Mouse (Mus musculus) heart, adult 18-20 months (tissue): ENCODE results near the gene Mapk8. TPM values are rescaled to one million over a fixed set of nuclear protein-coding genes. Genes with fewer than 3 reads are reported as not detected.

Experiments used
- DNase-seq, 2 experiments: peaks; one replicate each; pipeline ENCODE4 v3.0.0; 2021 to 2022; ENCODE audit warnings: mixed read lengths in 1 of 2
- total RNA-seq, 2 experiments: library from RNA; stranded (reverse); gene quantifications; 2 replicates each; pipeline ENCODE4 v1.2.3; 2021

Gene Mapk8
- total RNA-seq, 2 experiments from 2014 or later: 23.3 to 30.8 TPM

DNA sequence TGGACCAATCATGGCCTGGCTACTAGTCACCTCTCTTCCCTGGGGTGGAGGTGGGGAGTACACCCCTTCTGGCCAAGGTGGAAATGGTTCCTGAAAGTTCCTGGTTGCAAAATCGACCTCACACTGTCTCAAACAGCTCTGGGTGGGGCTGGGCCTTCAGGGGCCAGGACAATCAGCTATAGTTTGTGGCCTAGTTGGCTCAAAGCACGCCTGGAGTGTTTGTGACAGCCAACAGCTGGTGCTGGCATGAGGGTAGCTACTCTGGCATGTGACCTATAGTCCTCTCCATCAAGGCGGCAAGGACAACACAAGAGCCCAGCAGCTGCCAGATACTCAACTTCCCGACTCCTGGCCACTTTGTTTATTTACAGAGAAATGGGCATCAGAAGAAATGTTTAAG, 99.2 kb downstream of the Mapk8 start:
- DNase-seq: peak; percentile 47 to 61

DNA sequence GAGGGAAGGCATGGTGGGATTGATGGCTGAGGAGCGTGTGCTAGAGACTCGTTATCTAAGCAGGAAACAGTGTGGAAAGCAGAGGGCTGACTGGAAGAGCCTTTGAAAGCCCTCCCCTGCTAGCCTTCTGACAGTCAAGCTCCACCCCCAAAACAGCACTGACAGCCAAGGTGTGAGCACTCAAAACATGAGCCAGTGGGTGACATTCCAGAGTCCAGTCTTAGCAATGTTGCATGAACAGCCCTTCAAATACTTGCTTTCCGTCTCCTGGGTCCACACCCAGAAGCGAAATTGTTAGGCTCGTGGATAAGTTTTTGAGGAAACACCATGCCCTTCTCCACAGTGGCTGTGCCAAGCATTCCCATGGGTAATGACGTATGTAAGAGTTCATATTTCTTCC, 100.4 kb downstream of the Mapk8 start:
- no peak for DNase-seq

DNA sequence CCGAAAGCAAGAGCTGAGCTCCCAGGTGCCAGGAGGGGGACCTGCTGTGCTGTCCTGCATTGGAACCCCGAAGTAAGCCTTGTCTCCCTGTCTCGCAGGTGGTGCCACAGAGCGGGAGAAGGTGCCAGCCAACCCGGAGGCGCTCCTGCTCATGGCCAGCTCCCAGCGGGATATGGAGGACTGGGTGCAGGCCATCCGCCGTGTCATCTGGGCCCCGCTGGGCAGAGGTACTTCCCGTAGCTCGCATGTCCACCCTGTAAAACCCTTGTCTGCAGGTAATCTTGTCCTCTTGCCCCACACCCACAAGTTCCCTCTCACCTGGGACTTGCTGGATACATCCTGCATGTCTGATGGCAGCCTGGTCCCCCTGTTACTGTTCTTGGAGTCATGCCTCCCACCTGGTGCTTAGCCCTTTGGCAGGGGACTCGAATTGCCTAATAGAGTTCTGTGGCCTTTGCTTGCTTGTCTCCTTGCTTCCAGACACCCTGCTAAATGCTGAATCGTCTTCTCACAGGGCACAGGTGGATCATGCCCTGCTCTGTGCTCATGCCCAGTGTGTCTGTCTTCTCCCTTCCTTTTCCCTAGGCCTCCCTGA, 103.7 kb downstream of the Mapk8 start:
- no peak for DNase-seq

DNA sequence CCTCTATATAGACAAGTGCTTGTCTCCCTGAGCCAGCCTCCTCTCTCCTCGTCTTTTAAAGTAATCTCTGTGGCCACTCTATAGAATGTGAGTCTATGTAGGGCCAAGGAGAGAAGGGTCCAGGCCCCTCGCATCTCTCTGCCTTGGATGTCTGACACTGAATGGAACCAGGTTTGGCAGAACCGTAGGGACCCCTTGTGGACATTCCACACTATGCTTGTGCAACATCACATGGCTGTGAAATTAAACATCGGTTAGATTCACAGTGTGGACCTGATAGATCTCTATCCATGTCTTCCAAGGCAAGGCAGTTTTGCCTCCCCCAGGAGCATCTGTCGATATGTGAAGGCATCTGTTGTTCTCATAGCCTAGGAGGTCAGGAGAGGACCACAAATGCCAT, 108.3 kb downstream of the Mapk8 start:
- DNase-seq: no peak

DNA sequence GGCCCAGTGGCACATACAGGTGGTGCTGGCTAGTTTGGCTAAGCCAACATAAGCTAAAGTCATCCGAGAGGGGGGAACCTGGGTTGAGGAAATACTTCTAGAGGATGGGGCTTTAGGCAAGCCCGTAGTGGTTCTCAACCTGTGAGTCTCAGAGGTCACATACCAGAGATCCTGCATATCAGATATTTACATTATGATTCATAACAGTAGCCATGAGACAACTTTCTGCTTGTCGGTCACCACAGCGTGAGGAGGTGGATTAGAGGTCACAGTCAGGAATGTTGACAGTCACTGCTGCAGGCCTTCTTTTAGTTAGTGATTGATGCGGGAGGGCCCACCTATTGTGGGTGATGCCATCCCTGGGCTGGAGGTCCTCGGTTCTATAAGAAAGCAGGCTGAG, 111.2 kb downstream of the Mapk8 start:
- no peak for DNase-seq

DNA sequence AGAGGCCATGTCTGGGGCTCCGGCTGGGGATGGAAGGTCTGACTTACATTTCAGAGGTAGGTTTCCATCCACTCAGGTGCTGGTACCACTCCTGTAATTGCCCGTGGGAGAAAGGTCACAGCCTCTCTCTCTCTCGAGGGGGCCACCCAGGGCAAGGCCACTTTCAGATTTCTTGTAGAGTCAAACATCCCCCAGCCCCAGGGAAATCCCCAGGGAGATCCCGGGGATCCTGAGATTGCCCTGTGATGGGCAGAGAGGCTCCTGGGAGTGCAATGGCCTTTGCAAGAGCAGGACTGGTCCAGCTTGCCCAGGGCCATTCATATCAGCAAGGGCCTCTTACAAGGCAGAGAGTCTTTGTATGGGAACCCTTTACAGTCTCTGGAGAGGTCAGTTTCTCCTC, 112.6 kb downstream of the Mapk8 start:
- no peak for DNase-seq

DNA sequence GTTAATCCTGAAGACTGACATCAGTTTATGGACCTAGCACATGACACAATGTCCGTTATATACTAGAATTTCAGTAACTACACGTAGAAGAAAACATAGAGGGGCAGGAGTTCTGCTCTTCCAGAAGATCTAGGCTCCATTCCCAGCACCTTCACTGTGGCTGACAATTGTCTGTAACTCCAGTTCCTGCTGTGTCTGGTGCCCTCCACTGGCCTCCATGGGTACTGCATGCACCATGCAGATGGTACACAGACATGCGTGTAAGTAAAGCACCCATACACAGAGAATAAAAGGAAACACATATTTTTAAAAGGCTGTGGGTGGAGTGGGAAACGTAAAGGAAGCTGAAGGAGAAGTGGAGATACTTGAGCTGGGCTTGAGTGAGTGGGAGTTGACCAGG, 113.1 kb downstream of the Mapk8 start:
- DNase-seq: no peak

DNA sequence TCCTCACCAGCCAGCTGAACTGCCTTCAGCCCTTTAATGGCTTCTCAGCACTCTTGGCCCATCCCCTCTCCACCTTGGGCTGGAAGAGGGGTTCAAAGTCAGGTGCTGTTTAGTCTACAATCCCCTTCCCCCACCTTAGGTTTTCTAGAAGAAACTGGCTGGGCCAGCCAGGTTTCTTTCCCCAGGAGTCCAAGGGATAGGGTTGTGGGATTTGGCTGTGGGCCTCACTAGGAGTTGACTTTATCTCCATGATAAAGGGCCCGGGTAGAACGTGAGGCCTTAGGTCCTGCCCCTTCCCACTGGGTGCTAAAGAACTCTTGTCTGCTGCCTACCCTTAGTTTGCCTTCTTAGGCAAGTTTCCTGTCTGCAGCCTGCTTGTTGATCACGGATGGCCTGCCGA, 115.3 kb downstream of the Mapk8 start:
- no peak for DNase-seq

DNA sequence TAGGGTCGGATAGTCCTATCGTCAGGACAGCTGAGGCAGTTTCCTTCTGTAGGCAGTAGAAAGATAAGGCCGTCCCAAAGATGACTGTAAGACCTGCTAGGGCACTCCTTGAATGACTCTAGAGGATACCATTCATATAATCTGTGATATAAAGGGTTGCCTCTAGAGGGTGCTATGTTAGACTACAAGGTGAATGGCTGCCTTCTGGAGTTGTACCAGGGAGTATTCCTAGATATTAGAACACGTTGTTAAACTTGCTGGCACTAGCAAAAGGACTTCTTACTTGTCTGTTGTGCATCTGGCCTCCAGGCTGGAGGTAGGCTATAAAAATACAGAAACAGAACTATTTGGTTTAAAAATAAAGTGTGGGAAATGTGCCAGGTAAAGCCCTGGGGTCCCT, 116.0 kb downstream of the Mapk8 start:
- DNase-seq: no peak

DNA sequence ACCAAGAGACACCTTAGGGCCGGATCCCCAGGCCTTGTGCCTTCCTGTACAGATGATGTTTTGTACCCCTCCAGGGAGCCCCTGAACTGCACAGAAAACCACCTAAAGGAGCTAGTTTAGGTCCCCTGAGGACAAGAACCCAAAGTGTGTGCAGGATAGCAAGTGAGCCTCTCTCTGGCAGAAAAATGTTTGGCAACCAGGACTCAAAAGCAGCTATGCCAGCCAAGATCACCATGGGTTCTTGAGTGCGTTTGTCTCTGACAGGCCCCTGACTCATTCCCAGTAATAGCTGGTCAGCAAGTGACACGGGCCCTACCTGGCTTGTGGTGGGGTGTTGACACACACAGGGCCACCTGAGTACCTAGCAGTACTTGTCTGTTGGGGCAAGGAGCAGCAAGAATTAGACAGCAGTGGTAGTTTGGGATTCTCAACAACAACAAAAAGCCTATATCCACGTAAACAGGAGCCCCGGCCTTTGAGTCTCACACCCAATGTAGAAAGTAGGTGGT, 117.6 kb downstream of the Mapk8 start:
- DNase-seq: peak in 1 of 2 experiments; percentile 42

DNA sequence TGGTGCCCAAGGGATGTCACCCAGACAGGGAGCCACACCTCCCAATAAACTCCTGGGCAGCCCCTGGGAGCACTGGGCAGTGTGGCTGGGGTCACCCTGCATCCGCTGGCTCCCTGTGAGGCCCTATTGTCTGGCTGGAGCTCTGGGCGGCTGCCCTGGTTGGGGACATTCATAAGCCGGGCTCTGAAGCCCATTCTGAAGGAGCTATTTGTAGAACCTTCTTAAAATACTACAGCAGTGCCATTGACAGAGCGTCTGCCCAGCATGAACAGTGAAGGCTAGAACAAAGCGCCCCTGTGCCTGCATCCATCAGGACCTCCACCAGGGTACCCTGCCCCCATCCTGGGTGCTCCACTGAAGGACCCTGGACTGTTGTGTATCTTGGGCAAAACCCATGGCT, 118.6 kb downstream of the Mapk8 start:
- peak; percentile 26 to 49 for DNase-seq

Other genes with a start within 250 kb of the Mapk8 start
- 1 to 10 TPM; 1.2 to 2.0 TPM for gene Arhgap22, start 233.1 kb downstream of the Mapk8 start, total RNA-seq
- under 1 TPM in 1 of 2 experiments, not detected in 1; 0.18 TPM for gene Frmpd2, start 24.5 kb upstream of the Mapk8 start, total RNA-seq
- gene Ptpn20, start 142.0 kb upstream of the Mapk8 start, total RNA-seq: not detected